Mouse (Mus musculus): Measurements from ENCODE around the gene Pip4k2a.

The Pip4k2a gene

GRCm38 (mm10) chr2:18841051-18841450 is 156.9 kb downstream of the Pip4k2a start:
- DNase-seq (ENCODE audit: low spot score in 2 of 2) = peak; percentile 39 to 57

DNA sequence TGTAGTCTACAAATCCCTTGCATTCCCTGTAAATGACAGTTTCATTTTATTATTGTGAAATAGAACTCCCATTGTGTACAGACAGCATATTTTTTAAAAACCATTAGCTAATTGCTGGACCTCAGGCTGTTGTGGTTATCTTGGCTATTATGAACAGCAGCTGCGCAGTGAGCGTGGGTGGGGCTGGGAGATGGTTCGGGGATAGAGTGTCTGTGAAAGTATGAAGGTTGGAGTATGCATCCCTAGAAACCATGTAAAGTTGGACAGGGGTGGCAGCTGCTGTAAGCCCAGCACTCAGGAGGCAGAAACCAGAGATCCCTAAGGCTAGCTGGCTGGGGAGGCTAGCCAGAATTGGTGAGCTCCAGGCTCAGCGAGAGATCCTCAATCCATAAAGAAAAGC is 158.4 kb downstream of the Pip4k2a start:
- no peak for DNase-seq (ENCODE audit: low spot score in 2 of 2)

DNA sequence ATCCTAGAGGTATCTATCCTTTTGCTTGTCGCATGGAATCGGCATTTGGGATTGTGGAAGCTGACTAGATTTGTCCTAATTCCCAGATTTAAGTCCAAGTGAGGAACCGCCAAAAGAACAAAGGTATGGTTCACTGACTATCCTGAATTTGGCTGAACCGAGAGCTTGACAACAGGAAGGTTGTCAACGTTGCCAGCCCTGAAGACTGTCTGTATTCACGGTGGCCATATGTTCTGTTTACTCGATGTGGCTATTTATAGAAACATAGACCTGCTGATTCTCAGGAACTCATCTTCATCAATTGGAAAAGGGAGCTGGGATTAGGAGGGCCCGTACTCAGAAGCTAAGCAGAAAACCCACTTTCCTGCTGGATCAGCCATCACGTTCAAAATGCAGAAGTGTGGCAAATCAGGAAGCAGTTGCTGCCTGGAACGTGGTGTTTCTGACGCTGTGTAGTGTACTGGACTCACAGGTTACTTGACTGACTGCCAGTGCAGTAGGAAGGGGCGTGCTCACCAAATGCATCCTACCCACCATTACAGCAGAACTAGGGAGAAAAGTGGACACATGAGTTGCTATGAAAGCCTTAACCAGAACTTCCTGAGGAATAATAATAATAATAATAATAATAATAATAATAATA is 162.5 kb downstream of the Pip4k2a start:
- no peak for DNase-seq (ENCODE audit: low spot score in 2 of 2)

DNA sequence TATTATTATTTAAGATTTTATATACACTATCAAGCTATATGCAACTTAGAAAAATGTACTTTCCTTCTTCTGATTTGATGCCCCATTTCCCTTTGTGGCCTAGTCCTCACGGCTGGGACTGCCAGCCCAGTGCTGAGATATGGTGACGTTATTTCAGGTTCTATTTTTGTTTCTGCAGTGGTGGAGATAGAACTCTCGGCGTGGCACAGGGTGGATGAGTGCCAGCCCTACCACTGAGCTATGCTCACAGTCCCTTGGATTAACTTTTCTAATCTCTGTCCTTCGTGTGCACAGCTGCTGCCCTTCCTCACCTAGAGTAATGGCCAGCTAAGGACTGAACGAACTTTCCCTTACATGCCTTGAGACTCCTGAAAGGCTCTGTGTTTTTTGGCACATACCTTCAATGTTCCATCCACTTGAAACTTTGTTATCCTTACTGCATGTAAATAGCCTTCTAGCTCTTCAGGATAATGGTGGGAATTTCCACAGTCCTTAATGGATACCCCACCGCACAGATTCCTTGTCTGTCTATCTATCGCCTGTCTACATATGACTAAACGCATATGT is 164.8 kb downstream of the Pip4k2a start:
- no peak for DNase-seq (ENCODE audit: low spot score in 2 of 2)

DNA sequence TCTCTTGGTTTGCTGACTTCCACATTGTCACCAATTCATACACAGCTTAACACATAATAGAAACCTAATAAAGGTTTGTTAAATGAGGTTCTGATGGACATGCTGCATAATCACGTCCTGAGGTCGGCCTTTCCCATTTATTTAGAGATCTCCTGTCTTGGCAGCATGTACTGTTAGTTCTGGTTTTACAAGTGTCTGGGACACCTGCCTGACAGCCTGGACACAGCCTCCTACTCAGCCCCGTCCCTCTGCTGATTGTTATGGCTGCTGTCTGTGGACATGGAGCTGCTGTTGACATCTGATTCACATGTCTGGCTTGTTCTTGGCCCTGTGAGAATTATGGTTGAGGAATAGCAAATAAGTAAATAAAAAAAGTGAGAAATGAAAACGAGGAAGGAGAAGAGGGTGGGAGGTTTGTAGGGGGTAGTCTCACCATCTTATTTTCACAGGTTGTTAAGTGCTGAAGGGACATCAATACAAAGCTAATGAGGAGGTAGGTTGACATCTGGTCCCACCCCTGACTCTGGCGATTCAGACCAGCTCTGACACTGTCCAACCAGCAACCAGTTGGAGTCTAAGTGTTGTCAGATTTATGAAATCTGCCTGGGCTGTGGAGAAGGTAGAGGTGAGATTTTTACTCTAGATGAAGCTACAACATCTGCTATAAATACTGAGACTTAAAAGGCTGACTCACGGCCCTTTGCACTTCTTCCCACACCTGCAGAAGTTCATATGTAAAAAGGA is 166.7 kb downstream of the Pip4k2a start:
- no peak for DNase-seq (ENCODE audit: low spot score in 2 of 2)

DNA sequence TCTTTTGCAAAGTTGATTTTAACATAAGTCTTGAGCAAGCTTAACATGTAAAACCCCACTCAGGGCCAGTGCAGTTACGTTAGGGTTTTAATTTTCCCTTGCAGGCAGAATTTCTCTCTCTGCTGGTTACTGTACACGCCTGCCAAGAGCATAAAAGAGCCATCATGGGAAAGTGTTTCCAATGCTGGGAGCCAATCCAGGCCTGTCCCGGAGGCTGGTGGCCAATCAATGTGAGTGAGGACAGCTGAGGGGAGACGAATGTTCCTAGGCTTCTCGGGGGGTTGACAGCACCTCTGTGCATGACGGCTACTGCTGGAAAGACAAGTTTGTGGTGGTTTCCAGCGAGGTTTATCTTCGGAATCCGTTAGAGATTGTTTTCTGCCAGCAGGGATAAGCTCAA is 175.2 kb downstream of the Pip4k2a start:
- DNase-seq (ENCODE audit: low spot score in 2 of 2) = no peak

DNA sequence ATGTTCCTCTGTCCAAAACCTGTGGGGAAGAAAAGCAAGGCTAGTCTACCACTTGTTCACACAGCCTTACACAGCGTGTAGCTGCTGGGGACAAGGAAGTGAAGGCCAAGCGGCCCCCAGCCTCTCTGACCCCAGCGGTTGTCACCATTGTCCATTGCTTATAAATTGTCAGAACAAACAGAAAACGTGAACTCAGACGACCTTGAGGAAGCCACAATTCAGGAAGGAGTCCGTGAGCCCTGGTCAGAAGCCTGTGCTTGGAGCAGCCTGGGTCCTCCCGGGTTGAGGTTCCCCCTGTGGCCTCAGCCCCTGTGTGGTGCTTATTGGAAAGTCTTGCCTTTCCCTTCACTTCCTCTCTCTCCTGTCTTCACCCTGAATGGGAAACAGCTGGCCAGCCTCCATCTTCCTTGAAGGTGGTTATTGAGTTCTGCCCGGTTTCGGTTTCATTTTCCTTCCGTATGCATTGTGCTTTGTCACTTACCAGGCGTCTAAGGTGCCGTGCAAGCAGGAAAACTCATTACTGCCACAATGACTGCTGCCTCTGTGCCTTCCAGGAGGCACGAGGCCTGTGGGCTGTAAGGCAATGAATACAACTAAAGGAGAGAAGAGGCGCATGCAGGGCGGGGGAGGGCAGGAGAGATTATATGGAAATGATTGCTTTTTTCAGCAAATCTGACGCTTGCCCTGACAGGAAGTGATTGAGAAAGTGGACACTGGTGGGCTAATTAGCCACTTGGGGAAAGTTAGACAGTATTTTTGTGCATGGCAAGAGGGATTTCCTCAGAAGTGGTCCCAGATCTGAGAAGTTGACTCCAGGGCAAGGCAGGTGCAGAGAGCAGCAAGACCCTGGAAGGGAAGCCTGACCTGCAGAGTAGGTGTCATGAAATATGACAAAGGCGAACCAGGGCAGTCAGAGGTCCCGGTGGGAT is 176.2 kb downstream of the Pip4k2a start:
- DNase-seq (ENCODE audit: low spot score in 2 of 2) = no peak

DNA sequence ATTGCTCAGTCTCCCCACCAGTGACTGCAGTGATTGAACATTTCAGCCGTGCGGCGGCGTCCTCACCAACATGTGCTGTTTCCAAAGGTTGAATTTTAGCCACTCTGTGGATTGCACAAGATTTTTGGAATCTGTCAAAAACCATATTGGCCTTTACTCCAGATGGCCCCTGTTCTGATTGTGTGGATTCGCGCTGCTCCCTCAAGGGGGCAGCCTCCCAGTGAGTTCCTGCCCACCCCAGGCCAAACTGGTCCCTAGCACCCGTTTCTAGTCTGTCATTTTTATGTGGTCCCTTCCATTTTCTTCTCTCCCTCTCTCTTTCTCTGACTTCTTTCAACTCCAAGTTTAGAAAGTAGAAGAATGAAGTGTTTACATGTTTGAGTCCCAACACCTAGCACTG is 178.4 kb downstream of the Pip4k2a start:
- no peak for DNase-seq (ENCODE audit: low spot score in 2 of 2)

DNA sequence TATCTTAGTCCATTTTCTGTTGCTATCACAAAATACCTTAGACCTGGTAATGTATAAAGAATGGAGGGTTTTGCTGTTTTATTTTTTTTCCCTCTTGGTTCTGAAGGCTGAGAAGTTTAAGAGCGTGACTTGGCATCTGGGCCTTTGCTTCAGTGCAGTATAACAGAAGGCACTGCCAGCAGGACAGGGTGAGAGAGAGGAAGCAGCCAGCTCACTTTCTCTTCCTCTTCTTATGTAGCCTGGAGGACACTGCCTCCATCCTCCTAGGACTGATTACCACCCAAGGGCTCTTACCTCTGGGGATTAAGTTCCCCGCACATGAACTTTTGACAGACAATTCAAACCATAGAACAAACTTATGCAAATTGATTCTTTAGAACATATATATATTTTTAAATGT is 181.9 kb downstream of the Pip4k2a start:
- no peak for DNase-seq (ENCODE audit: low spot score in 2 of 2)

DNA sequence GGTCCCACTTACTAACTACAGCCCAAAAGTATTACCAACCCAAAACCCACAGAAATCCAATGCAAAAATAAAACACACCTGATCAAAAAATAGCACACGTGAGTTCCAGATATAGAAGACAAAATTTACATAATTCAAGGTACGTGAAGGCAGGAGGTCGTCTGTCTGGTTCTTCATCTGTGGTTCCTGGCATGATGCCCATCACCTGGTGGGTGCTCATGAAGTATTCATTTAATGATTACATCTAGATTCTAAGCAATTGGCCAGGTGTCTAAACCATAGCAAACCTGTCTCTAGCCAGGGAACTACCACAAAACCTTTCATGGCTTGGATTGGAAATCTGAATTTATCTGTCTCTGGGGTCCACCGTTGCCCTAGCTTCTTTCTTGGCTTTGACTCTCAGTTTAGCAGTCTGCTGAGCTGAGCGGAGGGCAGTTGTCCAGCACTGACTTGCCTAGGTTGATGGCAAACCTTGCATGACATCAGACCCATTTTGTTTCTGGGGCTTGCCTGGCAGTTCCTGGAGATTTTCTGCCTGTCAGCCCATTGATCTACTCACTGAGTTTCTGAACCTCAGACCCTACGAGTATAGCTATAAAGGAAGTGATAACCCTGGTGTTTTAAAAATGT is 182.5 kb downstream of the Pip4k2a start:
- DNase-seq (ENCODE audit: low spot score in 2 of 2) = no peak

GRCm38 (mm10) chr2:18814447-18814804 is 183.5 kb downstream of the Pip4k2a start:
- no peak for DNase-seq (ENCODE audit: low spot score in 2 of 2)

DNA sequence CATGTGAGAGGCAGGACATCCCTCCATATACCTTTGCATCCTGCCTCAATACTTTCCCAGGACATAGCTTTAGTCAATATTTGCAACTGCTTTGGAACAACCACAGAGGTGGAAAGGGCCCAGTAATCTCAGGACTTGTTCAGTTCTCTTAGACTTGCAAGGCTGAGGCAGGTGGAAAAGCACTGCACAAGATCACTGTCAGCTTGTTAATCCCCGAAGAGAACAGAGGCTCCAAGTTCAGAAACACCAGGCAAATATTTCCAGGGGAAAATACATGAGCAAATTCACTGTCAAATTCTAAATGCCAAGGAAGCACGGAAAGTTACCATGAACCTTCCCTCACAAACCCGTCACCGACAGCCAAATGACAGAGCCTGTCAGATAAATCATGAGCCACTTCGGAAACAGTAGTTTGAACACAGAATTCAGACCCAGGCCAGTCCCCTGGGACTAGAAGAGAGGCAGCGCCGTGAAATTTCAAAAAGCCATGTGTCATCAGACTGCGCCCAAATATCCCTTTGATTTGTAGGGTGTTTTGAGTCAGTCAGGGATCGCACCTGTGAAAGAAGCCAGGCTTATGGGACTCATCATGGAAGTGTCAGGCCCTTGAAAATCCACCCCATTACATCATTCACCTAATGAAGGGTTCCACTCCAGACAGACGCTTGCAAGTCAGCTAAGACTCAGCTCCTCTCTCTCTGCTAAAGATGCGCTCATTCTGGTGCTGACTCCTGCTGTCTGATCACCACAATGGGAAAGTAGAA is 184.1 kb downstream of the Pip4k2a start:
- no peak for DNase-seq (ENCODE audit: low spot score in 2 of 2)

DNA sequence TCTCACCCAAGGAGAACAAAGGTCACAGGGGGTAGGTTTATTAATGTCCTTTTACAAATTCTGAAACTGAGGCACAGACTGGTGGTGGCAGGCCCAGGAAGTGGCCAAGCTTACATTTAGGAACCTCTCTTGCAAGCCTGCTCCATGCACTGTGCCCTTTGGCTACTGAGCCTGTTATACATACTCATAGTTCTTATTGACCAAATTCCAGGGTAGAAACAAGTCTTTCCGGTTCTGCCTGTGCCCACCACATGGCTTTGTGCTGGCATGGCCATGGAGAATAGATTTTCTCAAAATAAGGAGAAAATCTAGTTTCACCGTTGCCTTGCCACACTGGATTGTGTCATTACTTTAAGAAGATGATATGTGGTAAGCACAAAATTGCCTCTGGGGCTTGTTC is 190.0 kb downstream of the Pip4k2a start:
- DNase-seq (ENCODE audit: low spot score in 2 of 2) = no peak

- DNase-seq (ENCODE audit: low spot score in 2 of 2) = no peak
These were observed 196.6 kb downstream of the Pip4k2a start for GRCm38 (mm10) chr2:18801281-18801862.

GRCm38 (mm10) chr2:18800646-18801251 is 197.2 kb downstream of the Pip4k2a start:
- DNase-seq (ENCODE audit: low spot score in 2 of 2) = peak; percentile 13 to 20

- DNase-seq (ENCODE audit: low spot score in 2 of 2) = peak; percentile 77 to 85
These were observed 197.8 kb downstream of the Pip4k2a start for GRCm38 (mm10) chr2:18799966-18800645.

- DNase-seq (ENCODE audit: low spot score in 2 of 2) = peak in 1 of 2 experiments; percentile 9
These were observed 198.5 kb downstream of the Pip4k2a start for GRCm38 (mm10) chr2:18799265-18799965.

DNA sequence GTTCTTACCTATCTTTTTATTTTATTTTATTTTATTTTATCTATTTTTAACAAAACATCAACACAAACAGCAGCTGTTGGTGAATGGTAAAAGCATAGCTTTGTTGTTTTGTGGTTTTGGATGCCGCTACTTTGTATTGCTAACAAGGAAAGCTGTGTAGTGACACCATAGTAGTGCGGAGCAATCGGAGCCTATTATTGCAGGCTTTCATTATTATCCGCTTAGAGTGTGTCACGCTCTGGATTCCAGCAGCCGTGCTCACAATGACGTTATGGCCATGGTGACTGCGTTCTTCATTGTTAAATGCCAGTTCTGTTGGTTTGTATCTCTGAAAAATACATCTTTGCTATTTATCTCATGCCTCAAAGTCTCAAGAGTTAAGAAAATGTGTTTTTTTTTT is 200.2 kb downstream of the Pip4k2a start:
- no peak for DNase-seq (ENCODE audit: low spot score in 2 of 2)

- no peak for DNase-seq (ENCODE audit: low spot score in 2 of 2)
These were observed 203.7 kb downstream of the Pip4k2a start for GRCm38 (mm10) chr2:18794261-18794660.

Measured in frontal cortex, postnatal 36 days (tissue).